21 mouse cellular contexts compared by ENCODE assay signal in genomic region chr13:4573871-4574270, GRCm38 (mm10). TPM values are rescaled to one million over a fixed set of nuclear protein-coding genes. Genes with fewer than 3 reads are reported as not detected.
"Had no signal": no experiment of that assay in that cellular context is flagged by ENCODE, and none has a peak within 500 bp of the region (broad histone marks: within the 10 kb centered on the region; RNA-seq: fewer than 3 reads in every experiment).

TSS of gene Akr1c21 (plus strand) at chr13:4574075.

- ATAC-seq: lung, postnatal 0 days; midbrain, embryonic 13.5 days; midbrain, embryonic 15.5 days had no signal

- DNase-seq: lung, adult 2 months; lung, postnatal 14 days; lung, postnatal 36 days; right cerebral cortex, postnatal 14 days; thymus, adult 2 months; thymus, postnatal 25 days; thymus, postnatal 4 days had no signal

- H3K27ac ChIP-seq: lung, embryonic 15.5 days; macrophage; midbrain, embryonic 13.5 days; midbrain, embryonic 15.5 days; neural tube, embryonic 12.5 days; stomach, embryonic 15.5 days; stomach, postnatal 0 days had no signal

- H3K27me3 ChIP-seq: lung, embryonic 15.5 days; megakaryocyte, embryonic 14.5 days; midbrain, embryonic 13.5 days; midbrain, embryonic 15.5 days; neural tube, embryonic 12.5 days; stomach, embryonic 15.5 days had no signal

- H3K4me1 ChIP-seq: lung, embryonic 15.5 days; megakaryocyte, embryonic 14.5 days; midbrain, embryonic 13.5 days; midbrain, embryonic 15.5 days; neural tube, embryonic 12.5 days; stomach, embryonic 15.5 days had no signal

- H3K4me3 ChIP-seq: lung, embryonic 15.5 days; midbrain, embryonic 13.5 days; midbrain, embryonic 15.5 days; neural tube, embryonic 12.5 days; stomach, embryonic 15.5 days had no signal

- H3K36me3 ChIP-seq: lung, embryonic 15.5 days; midbrain, embryonic 13.5 days; midbrain, embryonic 15.5 days; neural tube, embryonic 12.5 days; stomach, embryonic 15.5 days had no signal

- H3K9me3 ChIP-seq: lung, embryonic 15.5 days; midbrain, embryonic 15.5 days; neural tube, embryonic 12.5 days; stomach, embryonic 15.5 days had no signal

- H3K4me2 ChIP-seq: lung, embryonic 15.5 days; midbrain, embryonic 11.5 days; midbrain, embryonic 13.5 days; midbrain, embryonic 15.5 days; neural tube, embryonic 12.5 days; stomach, embryonic 15.5 days had no signal

- H3K9ac ChIP-seq: lung, embryonic 15.5 days; midbrain, embryonic 13.5 days; midbrain, embryonic 15.5 days; neural tube, embryonic 12.5 days; stomach, embryonic 15.5 days had no signal

RNA-seq across cellular contexts. Expression of gene Akr1c21, which starts in this region (rescaled TPM):
- polyA plus RNA-seq: lung, adult 2 months; lung, embryonic 15.5 days; lung, postnatal 0 days; macrophage; midbrain, embryonic 11.5 days; midbrain, embryonic 15.5 days; midbrain, postnatal 0 days; neural tube, embryonic 12.5 days; neural tube, embryonic 14.5 days; spleen, adult 2 months; stomach, postnatal 0 days; urinary bladder, adult 2 months had no signal
